Comparison of ENCODE assay signal across 8 mouse cellular contexts in genomic region chr11:108425592-108425921, GRCm38 (mm10). TPM values are rescaled to one million over a fixed set of nuclear protein-coding genes. Genes with fewer than 3 reads are reported as not detected.
DNase-seq lines count a peak whose midpoint lies in the region; ATAC-seq and TF ChIP-seq lines count a peak whose summit lies in the region.

No protein-coding gene starts in this region.

- H3K36me3 ChIP-seq in lung, embryonic 16.5 days (ENCODE audit: control insufficient read depth, insufficient read depth, low read length), result no peaks in the 10 kb centered on the region
- no peaks in the 10 kb centered on the region for H3K36me3 ChIP-seq in hindbrain, embryonic 15.5 days
- no peaks in the 10 kb centered on the region for H3K36me3 ChIP-seq in lung, postnatal 0 days (ENCODE audit: insufficient read depth, low read length)

- H3K9ac ChIP-seq in lung, embryonic 16.5 days (ENCODE audit: low read length), result peak overlapping the region; percentile 74
- peak overlapping the region; percentile 51 for H3K9ac ChIP-seq in hindbrain, embryonic 15.5 days
- H3K9ac ChIP-seq in lung, postnatal 0 days (replicated peaks; ENCODE audit: low read depth), result peak overlapping the region; percentile 82

- no peak for TF ChIP-seq CTCF in lung, postnatal 0 days (IDR thresholded peaks at IDR 0.05)

- peaks cover 11% of the 10 kb centered on the region for H3K4me1 ChIP-seq in lung, embryonic 16.5 days (replicated peaks; ENCODE audit: control insufficient read depth, insufficient read depth, low read length)
- H3K4me1 ChIP-seq in hindbrain, embryonic 15.5 days (replicated peaks), result peaks cover 21% of the 10 kb centered on the region
- H3K4me1 ChIP-seq in lung, postnatal 0 days (ENCODE audit: insufficient read depth, low read depth, low read length), result no peaks in the 10 kb centered on the region

- peak overlapping the region; percentile 70 for H3K4me3 ChIP-seq in lung, embryonic 16.5 days (ENCODE audit: low read length)
- H3K4me3 ChIP-seq in hindbrain, embryonic 15.5 days, result peak overlapping the region; percentile 58
- peak overlapping the region; percentile 74 for H3K4me3 ChIP-seq in lung, postnatal 0 days (ENCODE audit: low read depth, low read length)

- H3K4me2 ChIP-seq in lung, embryonic 16.5 days (ENCODE audit: low read depth, low read length), result peak overlapping the region; percentile 82
- peak overlapping the region; percentile 71 for H3K4me2 ChIP-seq in hindbrain, embryonic 15.5 days
- H3K4me2 ChIP-seq in lung, postnatal 0 days (replicated peaks; ENCODE audit: low read depth, low read length), result peak overlapping the region; percentile 92

- H3K27ac ChIP-seq in lung, embryonic 16.5 days (ENCODE audit: low read length), result no peak overlapping the region
- peak overlapping the region; percentile 41 for H3K27ac ChIP-seq in hindbrain, embryonic 15.5 days (replicated peaks)
- H3K27ac ChIP-seq in lung, postnatal 0 days (ENCODE audit: low read length), result peak overlapping the region; percentile 59; the same call in 1 of the 2 replicates

- DNase-seq in adrenal gland, postnatal 10 days, result peak; percentile 54
- DNase-seq in adrenal gland, adult (ENCODE audit: inconsistent age in 2 of 2, low spot score in 1 of 2), result no peak
- no peak for DNase-seq in lung, postnatal 25 days (ENCODE audit: low spot score)
- peak; percentile 43 for DNase-seq in lung, postnatal 0 days (ENCODE audit: low spot score)
- no peak for DNase-seq in cerebellum, adult 9-10 months
- DNase-seq in cerebellum, adult 9-11 months, result no peak

- TF ChIP-seq EP300 in lung, postnatal 0 days (IDR thresholded peaks at IDR 0.05), result no peak

- WGBS in lung, embryonic 16.5 days, result 3% methylated on average over 14 of the region's 14 CpGs
- WGBS in hindbrain, embryonic 15.5 days, result 6% methylated on average over 14 of the region's 14 CpGs
- WGBS in lung, postnatal 0 days, result 1% methylated on average over 14 of the region's 14 CpGs

- no peaks in the 10 kb centered on the region for H3K27me3 ChIP-seq in lung, embryonic 16.5 days (ENCODE audit: control insufficient read depth, insufficient read depth, low read depth, low read length)
- H3K27me3 ChIP-seq in hindbrain, embryonic 15.5 days, result no peaks in the 10 kb centered on the region
- no peaks in the 10 kb centered on the region for H3K27me3 ChIP-seq in lung, postnatal 0 days (replicated peaks; ENCODE audit: insufficient read depth, low read length)

- no peaks in the 10 kb centered on the region for H3K9me3 ChIP-seq in lung, embryonic 16.5 days (ENCODE audit: control insufficient read depth, low read length)
- H3K9me3 ChIP-seq in hindbrain, embryonic 15.5 days, result no peaks in the 10 kb centered on the region
- H3K9me3 ChIP-seq in lung, postnatal 0 days (ENCODE audit: low read length), result no peaks in the 10 kb centered on the region

- peak; percentile 40 for ATAC-seq in lung, embryonic 16.5 days (ENCODE audit: low read depth)
- ATAC-seq in hindbrain, embryonic 15.5 days (ENCODE audit: low FRiP score, low read depth), result peak; percentile 63
- ATAC-seq in lung, postnatal 0 days, result peak; percentile 18; the same call in 1 of the 2 replicates

RNA-seq across cellular contexts. Expression of gene Cep112, which starts 0.6 kb away (rescaled TPM):
- 10 to 100 TPM; 14.4 to 14.9 TPM for total RNA-seq in adrenal gland, postnatal 10 days (2021)
- polyA plus RNA-seq in lung, embryonic 16.5 days (2015; fragmentation: Nextera tagmentation; extraction: Ambion mirVana), result 15.4 and 19.2 TPM in 2 replicates
- 13.3 and 13.5 TPM in 2 replicates for polyA plus RNA-seq in hindbrain, embryonic 15.5 days (2015; fragmentation: Nextera tagmentation; extraction: Ambion mirVana)
- 6.4 and 8.8 TPM in 2 replicates for polyA plus RNA-seq in lung, postnatal 0 days (2015; fragmentation: Nextera tagmentation; extraction: Ambion mirVana)

Comparison
In these comparisons a context has a peak if more than half of its experiments do, and no peak if none do; other contexts are left out.
1. DNase-seq: peak in adrenal gland, postnatal 10 days (single experiment) and lung, postnatal 0 days (single experiment); none in adrenal gland, adult (0 of 2), lung, postnatal 25 days (single experiment), cerebellum, adult 9-10 months (single experiment) and cerebellum, adult 9-11 months (single experiment).
2. Peak in every context shown above with its lines, with median percentiles within 50 percentile points of each other: ATAC-seq, H3K4me2 ChIP-seq, H3K4me3 ChIP-seq and H3K9ac ChIP-seq.